Comparison of ENCODE assay signal across 8 mouse cellular contexts in the genomic region with DNA sequence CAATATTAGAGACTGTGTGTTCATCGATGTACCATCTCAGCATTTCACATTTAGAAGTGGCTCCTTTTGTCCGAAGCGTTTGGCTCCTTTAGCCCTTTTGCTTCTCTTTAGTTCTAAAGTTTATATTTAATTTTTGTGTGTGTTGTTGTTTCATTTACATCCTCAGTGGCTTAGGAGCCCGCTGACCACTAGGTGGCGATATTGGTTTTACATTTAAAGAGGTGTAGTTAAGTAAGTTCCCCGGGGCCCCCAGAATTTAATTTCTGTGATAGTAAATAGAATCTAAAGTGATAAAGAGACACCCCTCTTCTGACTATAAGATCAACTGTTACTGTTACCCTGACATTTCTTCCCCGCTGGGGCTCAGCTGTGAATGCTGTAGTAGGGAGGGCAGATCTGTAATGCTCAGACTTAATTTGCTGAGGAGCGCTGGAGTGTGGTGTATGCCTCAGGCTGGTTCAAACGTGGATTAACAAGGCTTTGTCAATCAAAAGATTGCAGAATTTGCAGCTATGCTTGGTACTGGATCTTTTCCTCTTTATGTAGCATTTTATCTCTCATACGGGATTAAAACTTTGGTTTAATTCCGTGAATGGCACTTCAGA. TPM values are rescaled to one million over a fixed set of nuclear protein-coding genes. Genes with fewer than 3 reads are reported as not detected.
DNase-seq lines count a peak whose midpoint lies in the region; ATAC-seq and TF ChIP-seq lines count a peak whose summit lies in the region.

No protein-coding gene starts in this region.

- TF ChIP-seq CTCF in E14TG2a.4 (conservative IDR thresholded peaks at IDR 0.05; ENCODE audit: low read length): peak; percentile 88

- H3K4me3 ChIP-seq in E14TG2a.4 (replicated peaks; ENCODE audit: low read length): no peak overlapping the region

- peaks cover 30% of the 10 kb centered on the region for H3K4me1 ChIP-seq in E14TG2a.4 (replicated peaks; ENCODE audit: low read depth, low read length)

- H3K36me3 ChIP-seq in E14TG2a.4 (ENCODE audit: insufficient read depth, low read length): no peaks in the 10 kb centered on the region

- no peak for ATAC-seq in CD4-positive, CD25-positive, alpha-beta regulatory T cell, adult 4 months

- DNase-seq in CD4-positive, CD25-positive, alpha-beta regulatory T cell, adult 2 months (ENCODE audit: low read depth, low spot score): peak; percentile 74
- peak; percentile 69 to 79 for DNase-seq in cerebellum, postnatal 14 days
- peak; percentile 26 for DNase-seq in heart, adult 8-10 months (ENCODE audit: low spot score)
- DNase-seq in kidney, postnatal 25 days: peak; percentile 55 to 71
- peak; percentile 70 for DNase-seq in lung, postnatal 36 days
- DNase-seq in right cerebral cortex, postnatal 25 days: peak; percentile 31

- peaks cover 8% of the 10 kb centered on the region for H3K9me3 ChIP-seq in E14TG2a.4 (ENCODE audit: low read length)

- peaks cover 9% of the 10 kb centered on the region; the same call in 1 of the 2 replicates for H3K27me3 ChIP-seq in E14TG2a.4 (ENCODE audit: insufficient read depth, low read length)

RNA-seq across cellular contexts. Expression of a gene that starts 35.2 kb away (rescaled TPM):
- polyA plus RNA-seq in CD4-positive, CD25-positive, alpha-beta regulatory T cell, adult 4 months (2017; shearing (Covaris generic)): 1 to 10 TPM; 2.7 to 3.3 TPM
- total RNA-seq in heart, adult 8-10 months (2022): 1 to 10 TPM; 4.1 to 8.0 (median 6.5) TPM
